Mouse (Mus musculus) liver, postnatal 0 days (tissue): Measurements from ENCODE around the gene Ndufb10.

Experiments used
- CTCF ChIP-seq: sonication (generic); IDR thresholded peaks from 2 replicates; pipeline ENCODE4 v1.5.1; 2016; ENCODE audit warnings: antibody characterized with exemption, low read depth
- EP300 ChIP-seq: IDR thresholded peaks from 2 replicates; pipeline ENCODE4 v1.6.1; 2016; ENCODE audit warnings: antibody characterized with exemption, low read depth, mild to moderate bottlenecking

DNA sequence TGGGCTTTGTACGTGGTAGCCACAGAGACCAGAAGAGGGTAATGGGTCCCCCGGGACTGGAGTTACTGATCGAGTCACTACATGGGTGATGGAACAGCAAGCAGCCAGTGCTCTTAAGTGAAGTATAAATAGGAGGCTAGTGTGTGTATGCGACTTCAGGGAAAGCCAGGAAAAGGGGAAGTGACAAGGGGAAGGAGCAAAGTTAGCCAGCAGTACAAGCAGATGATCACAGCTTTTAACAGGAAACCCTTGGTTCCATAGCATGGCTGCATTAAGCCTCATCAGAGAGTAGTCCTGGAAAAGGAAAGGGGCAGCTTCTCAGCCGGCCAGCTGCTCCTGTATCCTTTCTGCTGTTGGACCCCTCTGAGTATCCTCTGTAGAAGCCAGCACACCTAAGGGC, 31.9 kb downstream of the Ndufb10 start:
- TF ChIP-seq CTCF (no peak), EP300 (no peak)
